Mouse (Mus musculus): ENCODE measurements around the gene Gab1.

Gab1 gene

DNA sequence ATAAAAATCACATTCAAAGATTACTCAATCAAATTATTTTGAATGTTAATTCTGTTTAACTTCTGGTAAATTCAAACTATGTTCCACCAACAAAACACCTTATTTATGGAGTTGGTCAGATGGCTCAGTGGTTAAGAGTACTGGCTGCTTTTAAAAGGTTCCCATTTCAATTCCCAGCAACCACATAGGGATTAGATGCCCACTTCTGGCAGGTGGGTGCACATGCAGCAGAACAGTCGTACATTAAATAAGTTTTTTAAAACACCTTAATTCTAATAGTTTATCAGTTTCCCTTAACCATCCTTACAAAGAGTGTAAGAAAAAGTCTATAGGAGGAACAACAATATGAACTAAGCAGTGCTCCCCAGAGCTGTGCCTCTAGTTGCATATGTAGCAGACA is 165.9 kb downstream of the Gab1 start:
- no peak for TF ChIP-seq GATA4 (IDR thresholded peaks at IDR 0.05; ENCODE audit: insufficient replicate concordance, low read length)
